Mouse (Mus musculus) hindbrain, embryonic 14.5 days (tissue): ENCODE measurements around the gene Nup93. TPM values are rescaled to one million over a fixed set of nuclear protein-coding genes. Genes with fewer than 3 reads are reported as not detected.

Source experiments
- ATAC-seq: fragments of 200-750 bp; cut with Nextera tagmentation; 2 replicates; pipeline ENCODE4 v1.8.0; 2017; ENCODE audit warnings: moderate number of reproducible peaks, mild to moderate bottlenecking, moderate TSS enrichment, moderate library complexity; ENCODE audit not compliant: low FRiP score
- DNase-seq: peaks from one replicate; pipeline ENCODE4 v3.0.0-alpha.2; 2015; ENCODE audit warnings: low spot score
- H3K27ac ChIP-seq: fragments of 300-500 bp; sonication (generic); 2 replicates; pipeline ENCODE4 v1.5.1; 2014; ENCODE audit warnings: mild to moderate bottlenecking, moderate library complexity
- H3K27me3 ChIP-seq: fragments of 300-500 bp; sonication (generic); 2 replicates; pipeline ENCODE4 v1.6.1; 2014; ENCODE audit warnings: mild to moderate bottlenecking, low read length, mixed read lengths; ENCODE audit not compliant: control insufficient read depth, insufficient read depth
- H3K36me3 ChIP-seq: fragments of 300-500 bp; sonication (generic); replicated peaks from 2 replicates; pipeline ENCODE4 v1.6.1; 2014; ENCODE audit not compliant: control insufficient read depth, insufficient read depth
- H3K4me1 ChIP-seq: fragments of 300-500 bp; sonication (generic); replicated peaks from 2 replicates; pipeline ENCODE4 v1.6.1; 2014; ENCODE audit warnings: antibody characterized with exemption, low read length, mixed read lengths; ENCODE audit not compliant: control insufficient read depth, insufficient read depth
- H3K4me2 ChIP-seq: fragments of 300-500 bp; sonication (generic); replicated peaks from 2 replicates; pipeline ENCODE4 v1.6.1; 2014; ENCODE audit warnings: mild to moderate bottlenecking, moderate library complexity
- H3K4me3 ChIP-seq: fragments of 300-500 bp; sonication (generic); replicated peaks from 2 replicates; pipeline ENCODE4 v1.5.1; 2014; ENCODE audit warnings: mild to moderate bottlenecking, low read length
- H3K9ac ChIP-seq: fragments of 300-500 bp; sonication (generic); 2 replicates; pipeline ENCODE4 v1.6.1; 2014
- H3K9me3 ChIP-seq: fragments of 300-500 bp; sonication (generic); 2 replicates; pipeline ENCODE4 v1.6.1; 2016; ENCODE audit warnings: low read length; ENCODE audit not compliant: control insufficient read depth
- WGBS: fragments of 180-500 bp; shearing (Covaris S2); extraction: QIAGEN DNeasy Blood & Tissue Kit; methylation state at CpG from one replicate; pipeline ENCODE4 v1.1.7; 2014; 5-methylcytosine and 5-hydroxymethylcytosine counted together
- polyA plus RNA-seq: library from polyadenylated mRNA; unstranded; fragments of >200 nt; fragmentation: Nextera tagmentation; extraction: Ambion mirVana; gene quantifications from 2 replicates; pipeline ENCODE4 v1.2.1, GENCODE M21; 2014

The Nup93 gene
- polyA plus RNA-seq, 1 experiment from 2014 or later = 58.9 TPM

DNA sequence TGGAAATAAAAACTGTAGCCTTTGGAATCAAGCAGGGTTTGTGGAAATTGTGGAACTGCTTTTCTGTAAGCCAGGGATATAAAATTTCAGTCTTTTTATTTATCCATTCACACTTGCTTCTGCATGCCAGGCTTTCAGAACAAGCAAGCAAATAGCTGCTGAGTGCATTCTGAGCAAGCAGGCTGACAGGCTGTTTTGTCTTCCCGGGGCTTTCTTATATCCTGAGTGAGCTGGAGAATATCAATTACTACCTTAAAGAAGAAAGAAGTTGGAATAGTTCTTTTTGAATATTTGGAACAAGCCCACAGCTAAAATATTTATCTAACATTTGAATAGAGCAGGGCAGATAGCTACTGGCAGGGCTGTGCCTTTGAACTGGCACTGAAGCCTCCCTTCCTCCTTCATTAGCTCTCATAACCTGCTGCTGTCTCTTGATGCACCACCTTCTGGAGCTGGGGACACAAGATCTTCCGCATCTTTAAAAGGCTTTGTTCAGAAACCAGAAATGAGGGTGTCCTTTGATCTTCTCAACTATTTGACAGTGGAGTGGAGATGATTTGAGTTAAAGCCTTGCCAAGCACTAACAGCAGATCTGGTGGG, 35.6 kb downstream of the Nup93 start:
- H3K9ac ChIP-seq = 0 out of 2 replicates have a peak overlapping the region, but pooled peaks have one; percentile 8
- no peak for DNase-seq
- no peaks in the 10 kb centered on the region for H3K36me3 ChIP-seq
- H3K4me2 ChIP-seq = no peak overlapping the region
- H3K27me3 ChIP-seq = no peaks in the 10 kb centered on the region
- no peak for ATAC-seq
- H3K4me1 ChIP-seq = 0 out of 2 replicates have a peak, but pooled peaks cover 10% of the 10 kb centered on the region
- 56% methylated on average over 2 of the region's 2 CpGs for WGBS
- no peaks in the 10 kb centered on the region for H3K9me3 ChIP-seq
- H3K27ac ChIP-seq = peak overlapping the region; percentile 49; the same call in 1 of the 2 replicates
- H3K4me3 ChIP-seq = no peak overlapping the region

GRCm38 (mm10) chr8:94258881-94259280, 44.5 kb downstream of the Nup93 start:
- ATAC-seq (no peak), DNase-seq (no peak)
- no peak overlapping the region for H3K4me2 ChIP-seq
- 65% methylated on average over 6 of the region's 6 CpGs for WGBS
- H3K36me3 ChIP-seq = no peaks in the 10 kb centered on the region
- H3K9ac ChIP-seq = no peak overlapping the region
- no peak overlapping the region for H3K4me3 ChIP-seq
- no peaks in the 10 kb centered on the region for H3K4me1 ChIP-seq
- no peak overlapping the region for H3K27ac ChIP-seq
- no peaks in the 10 kb centered on the region for H3K9me3 ChIP-seq
- no peaks in the 10 kb centered on the region for H3K27me3 ChIP-seq

DNA sequence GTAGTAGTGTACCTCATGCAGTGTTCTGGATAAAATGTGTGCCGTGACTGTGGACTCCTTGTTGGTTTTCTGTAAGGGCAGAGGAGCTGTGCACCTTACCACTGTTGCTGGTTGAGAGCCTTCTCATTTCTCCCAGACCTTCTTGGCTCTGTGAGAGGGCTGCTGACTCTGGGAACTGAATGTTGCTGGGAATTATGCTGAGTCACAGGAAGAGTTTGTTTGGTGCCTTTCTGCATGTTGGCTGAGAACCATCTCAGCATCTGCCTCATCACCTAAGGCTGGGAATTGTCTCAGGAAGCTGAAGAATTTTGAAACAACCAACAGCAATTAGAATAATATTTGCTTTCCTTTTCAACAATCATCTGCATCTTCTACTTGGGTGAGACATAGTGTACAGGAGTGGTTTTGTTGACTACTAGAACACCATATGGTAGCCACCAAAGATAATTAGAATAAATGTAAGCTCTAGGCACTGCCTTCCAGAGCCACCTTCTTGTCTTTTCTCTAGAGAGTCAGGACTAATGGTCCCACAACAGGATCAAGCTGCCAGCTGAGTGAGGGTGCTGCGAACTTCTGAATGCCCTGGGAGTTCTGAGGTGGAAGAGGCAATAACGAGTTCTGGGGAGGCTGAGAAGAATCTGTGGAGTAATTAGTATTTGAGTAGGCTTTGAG, 48.4 kb downstream of the Nup93 start:
- DNase-seq (no peak), ATAC-seq (no peak)
- peaks cover 12% of the 10 kb centered on the region; the same call in 1 of the 2 replicates for H3K4me1 ChIP-seq
- no peak overlapping the region for H3K27ac ChIP-seq
- H3K4me3 ChIP-seq = no peak overlapping the region
- WGBS = 71% methylated on average over 3 of the region's 3 CpGs
- H3K36me3 ChIP-seq = no peaks in the 10 kb centered on the region
- H3K4me2 ChIP-seq = no peak overlapping the region
- H3K9me3 ChIP-seq = no peaks in the 10 kb centered on the region
- no peak overlapping the region for H3K9ac ChIP-seq
- no peaks in the 10 kb centered on the region for H3K27me3 ChIP-seq

- no peaks in the 10 kb centered on the region for H3K36me3 ChIP-seq
- H3K27me3 ChIP-seq = no peaks in the 10 kb centered on the region
- no peaks in the 10 kb centered on the region for H3K9me3 ChIP-seq
- WGBS = 36% methylated on average over 10 of the region's 10 CpGs
- peak overlapping the region; percentile 45 for H3K4me2 ChIP-seq
- peak overlapping the region; percentile 39 for H3K4me3 ChIP-seq
- peaks cover 22% of the 10 kb centered on the region; the same call in 1 of the 2 replicates for H3K4me1 ChIP-seq
- peak overlapping the region; percentile 87 for H3K27ac ChIP-seq
- peak; percentile 49 for DNase-seq
- ATAC-seq = peak; percentile 77; the same call in 1 of the 2 replicates
- peak overlapping the region; percentile 59 for H3K9ac ChIP-seq
Measured at GRCm38 (mm10) chr8:94266344-94267191, 52.2 kb downstream of the Nup93 start.

- ATAC-seq (no peak), DNase-seq (no peak)
- peak overlapping the region; percentile 57 for H3K9ac ChIP-seq
- H3K27ac ChIP-seq = peak overlapping the region; percentile 77
- 64% methylated on average over 3 of the region's 3 CpGs for WGBS
- H3K36me3 ChIP-seq = 0 out of 2 replicates have a peak, but pooled peaks cover 2% of the 10 kb centered on the region
- H3K4me2 ChIP-seq = peak overlapping the region; percentile 53
- H3K9me3 ChIP-seq = no peaks in the 10 kb centered on the region
- H3K4me1 ChIP-seq = peaks cover 22% of the 10 kb centered on the region; the same call in 1 of the 2 replicates
- peak overlapping the region; percentile 32 for H3K4me3 ChIP-seq
- no peaks in the 10 kb centered on the region for H3K27me3 ChIP-seq
Measured at GRCm38 (mm10) chr8:94268359-94268890, 54.1 kb downstream of the Nup93 start.

- peaks cover 20% of the 10 kb centered on the region; the same call in 1 of the 2 replicates for H3K4me1 ChIP-seq
- no peak overlapping the region for H3K4me3 ChIP-seq
- H3K27ac ChIP-seq = peak overlapping the region; percentile 44; the same call in 1 of the 2 replicates
- 0 out of 2 replicates have a peak, but pooled peaks cover 2% of the 10 kb centered on the region for H3K36me3 ChIP-seq
- H3K9ac ChIP-seq = no peak overlapping the region
- H3K27me3 ChIP-seq = no peaks in the 10 kb centered on the region
- peak overlapping the region; percentile 43 for H3K4me2 ChIP-seq
- ATAC-seq = no peak
- no peaks in the 10 kb centered on the region for H3K9me3 ChIP-seq
- 93% methylated on average over 7 of the region's 7 CpGs for WGBS
- DNase-seq = no peak
Measured at GRCm38 (mm10) chr8:94270309-94270708, 55.9 kb downstream of the Nup93 start.

DNA sequence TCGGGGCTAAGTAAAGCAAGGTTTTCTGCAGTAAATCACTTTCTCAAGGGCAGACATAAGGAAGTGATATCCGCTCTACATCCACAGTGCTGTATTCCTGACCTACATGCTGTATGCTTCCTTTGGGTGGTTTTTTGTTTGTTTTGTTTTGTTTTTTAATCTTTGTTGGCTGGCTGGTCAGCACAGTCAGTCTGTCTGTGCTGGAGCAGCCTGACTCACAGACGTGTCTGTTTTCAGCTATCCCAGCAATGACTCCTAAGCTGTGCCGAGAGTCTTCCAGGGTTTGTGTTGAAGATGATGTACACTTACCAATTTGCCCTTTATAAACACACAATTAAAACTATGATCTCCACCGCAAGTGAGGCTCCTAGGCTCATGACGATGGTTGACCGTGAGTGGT, 56.7 kb downstream of the Nup93 start:
- H3K4me1 ChIP-seq = peaks cover 14% of the 10 kb centered on the region; the same call in 1 of the 2 replicates
- 91% methylated on average over 7 of the region's 7 CpGs for WGBS
- ATAC-seq (no peak), DNase-seq (no peak)
- no peak overlapping the region for H3K4me3 ChIP-seq
- H3K9me3 ChIP-seq = no peaks in the 10 kb centered on the region
- no peaks in the 10 kb centered on the region for H3K27me3 ChIP-seq
- no peak overlapping the region for H3K9ac ChIP-seq
- 0 out of 2 replicates have a peak overlapping the region, but pooled peaks have one; percentile 43 for H3K4me2 ChIP-seq
- H3K36me3 ChIP-seq = 0 out of 2 replicates have a peak, but pooled peaks cover 2% of the 10 kb centered on the region
- H3K27ac ChIP-seq = no peak overlapping the region

DNA sequence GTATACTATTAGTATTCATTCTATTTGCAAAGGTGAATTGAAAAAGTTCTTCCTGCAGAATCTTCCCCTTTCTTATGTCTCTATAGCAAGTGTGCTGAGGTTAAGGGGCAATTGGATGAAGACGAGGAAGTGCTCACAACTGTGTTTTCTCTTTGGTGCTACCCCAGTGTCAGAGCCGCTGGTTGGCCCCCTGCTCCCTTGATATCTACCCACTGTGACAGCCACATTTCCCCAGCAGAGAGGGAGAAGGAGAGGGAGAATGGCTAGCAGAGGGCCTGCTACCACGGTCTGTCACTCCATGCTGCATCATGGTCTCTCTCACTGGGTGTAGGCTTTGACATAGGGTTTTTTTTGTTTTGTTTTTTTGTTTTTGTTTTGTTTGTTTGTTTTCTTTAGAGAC, 58.2 kb downstream of the Nup93 start:
- H3K4me1 ChIP-seq = peaks cover 11% of the 10 kb centered on the region; the same call in 1 of the 2 replicates
- no peak overlapping the region for H3K9ac ChIP-seq
- DNase-seq = no peak
- H3K27ac ChIP-seq = no peak overlapping the region
- H3K27me3 ChIP-seq = no peaks in the 10 kb centered on the region
- 77% methylated on average over 3 of the region's 3 CpGs for WGBS
- H3K36me3 ChIP-seq = 0 out of 2 replicates have a peak, but pooled peaks cover 2% of the 10 kb centered on the region
- ATAC-seq = no peak
- no peak overlapping the region for H3K4me2 ChIP-seq
- H3K9me3 ChIP-seq = no peaks in the 10 kb centered on the region
- no peak overlapping the region for H3K4me3 ChIP-seq
